Mouse (Mus musculus): ENCODE measurements around the gene Thsd4.

Thsd4 gene

GRCm38 (mm10) chr9:60065184-60065583 is 456.7 kb downstream of the Thsd4 start:
- DNase-seq (ENCODE audit: low read depth) = no peak

GRCm38 (mm10) chr9:60063191-60063720 is 458.6 kb downstream of the Thsd4 start:
- no peak for DNase-seq (ENCODE audit: low read depth)

GRCm38 (mm10) chr9:60056131-60056530 is 465.7 kb downstream of the Thsd4 start:
- no peak for DNase-seq (ENCODE audit: low read depth)

- DNase-seq (ENCODE audit: low read depth) = no peak
Observed at GRCm38 (mm10) chr9:60054951-60055350, 466.9 kb downstream of the Thsd4 start.

GRCm38 (mm10) chr9:60053117-60053516 is 468.7 kb downstream of the Thsd4 start:
- no peak for DNase-seq (ENCODE audit: low read depth)

GRCm38 (mm10) chr9:60052415-60052814 is 469.4 kb downstream of the Thsd4 start:
- DNase-seq (ENCODE audit: low read depth) = no peak

- DNase-seq (ENCODE audit: low read depth) = no peak
Observed at GRCm38 (mm10) chr9:60043175-60043574, 478.7 kb downstream of the Thsd4 start.

- DNase-seq (ENCODE audit: low read depth) = no peak
Observed at GRCm38 (mm10) chr9:60034883-60035282, 487.0 kb downstream of the Thsd4 start.

- DNase-seq (ENCODE audit: low read depth) = no peak
Observed at GRCm38 (mm10) chr9:60027234-60027633, 494.6 kb downstream of the Thsd4 start.

GRCm38 (mm10) chr9:60026795-60027194 is 495.1 kb downstream of the Thsd4 start:
- no peak for DNase-seq (ENCODE audit: low read depth)

- no peak for DNase-seq (ENCODE audit: low read depth)
Observed at GRCm38 (mm10) chr9:60025919-60026318, 495.9 kb downstream of the Thsd4 start.

- no peak for DNase-seq (ENCODE audit: low read depth)
Observed at GRCm38 (mm10) chr9:60024971-60025370, 496.9 kb downstream of the Thsd4 start.

- no peak for DNase-seq (ENCODE audit: low read depth)
Observed at GRCm38 (mm10) chr9:60024545-60024944, 497.3 kb downstream of the Thsd4 start.

- DNase-seq (ENCODE audit: low read depth) = no peak
Observed at GRCm38 (mm10) chr9:60022331-60022730, 499.5 kb downstream of the Thsd4 start.

GRCm38 (mm10) chr9:60020444-60020843 is 501.4 kb downstream of the Thsd4 start:
- no peak for DNase-seq (ENCODE audit: low read depth)

- no peak for DNase-seq (ENCODE audit: low read depth)
Observed at GRCm38 (mm10) chr9:60010285-60010684, 511.6 kb downstream of the Thsd4 start.

GRCm38 (mm10) chr9:60008936-60009335 is 512.9 kb downstream of the Thsd4 start:
- no peak for DNase-seq (ENCODE audit: low read depth)

GRCm38 (mm10) chr9:60002323-60002722 is 519.5 kb downstream of the Thsd4 start:
- no peak for DNase-seq (ENCODE audit: low read depth)

- no peak for DNase-seq (ENCODE audit: low read depth)
Observed at GRCm38 (mm10) chr9:60001444-60001843, 520.4 kb downstream of the Thsd4 start.

- no peak for DNase-seq (ENCODE audit: low read depth)
Observed at GRCm38 (mm10) chr9:59997725-59998124, 524.1 kb downstream of the Thsd4 start.

GRCm38 (mm10) chr9:59991407-59991806 is 530.4 kb downstream of the Thsd4 start:
- DNase-seq (ENCODE audit: low read depth) = no peak

GRCm38 (mm10) chr9:59989864-59990263 is 532.0 kb downstream of the Thsd4 start:
- peak; percentile 55 for DNase-seq (ENCODE audit: low read depth)

GRCm38 (mm10) chr9:59985900-59986572 is 535.8 kb downstream of the Thsd4 start:
- DNase-seq (ENCODE audit: low read depth) = no peak

- no peak for DNase-seq (ENCODE audit: low read depth)
Observed at GRCm38 (mm10) chr9:59981116-59981515, 540.7 kb downstream of the Thsd4 start.

All from c-Kit-positive CD71-negative TER-119-negative erythroid progenitor cells, embryonic 14.5 days (primary cell).